Mouse (Mus musculus) liver, embryonic 11.5 days (tissue): ENCODE results near the gene Ell. TPM values are rescaled to one million over a fixed set of nuclear protein-coding genes. Genes with fewer than 3 reads are reported as not detected.

Source experiments
- ATAC-seq: fragments of 200-750 bp; cut with Nextera tagmentation; replicated peaks from 2 replicates; pipeline ENCODE4 v1.8.0; 2017; ENCODE audit warnings: moderate number of reproducible peaks, mild to moderate bottlenecking, moderate TSS enrichment, moderate library complexity; ENCODE audit not compliant: low FRiP score
- DNase-seq: peaks from one replicate; pipeline ENCODE4 v3.0.0-alpha.2; 2017; ENCODE audit warnings: low spot score
- H3K27ac ChIP-seq: fragments of 300-500 bp; sonication (generic); 2 replicates; pipeline ENCODE4 v1.5.1; 2014; ENCODE audit warnings: mild to moderate bottlenecking, low read depth, low read length, control low read depth
- H3K27me3 ChIP-seq: fragments of 300-500 bp; sonication (generic); replicated peaks from 2 replicates; pipeline ENCODE4 v1.6.1; 2014; ENCODE audit warnings: low read length, mixed read lengths; ENCODE audit not compliant: control insufficient read depth, insufficient read depth
- H3K36me3 ChIP-seq: fragments of 300-500 bp; sonication (generic); 2 replicates; pipeline ENCODE4 v1.6.1; 2014; ENCODE audit warnings: mild to moderate bottlenecking, low read length, moderate library complexity, mixed read lengths; ENCODE audit not compliant: control insufficient read depth, insufficient read depth
- H3K4me1 ChIP-seq: fragments of 300-500 bp; sonication (generic); replicated peaks from 2 replicates; pipeline ENCODE4 v1.6.1; 2014; ENCODE audit warnings: low read length, mixed read lengths; ENCODE audit not compliant: control insufficient read depth, insufficient read depth
- H3K4me2 ChIP-seq: fragments of 300-500 bp; sonication (generic); 2 replicates; pipeline ENCODE4 v1.6.1; 2014; ENCODE audit warnings: mild to moderate bottlenecking, control low read depth, moderate library complexity
- H3K4me3 ChIP-seq: fragments of 300-500 bp; sonication (generic); 2 replicates; pipeline ENCODE4 v1.5.1; 2014; ENCODE audit warnings: low read depth, low read length, control low read depth
- H3K9ac ChIP-seq: fragments of 300-500 bp; sonication (generic); 2 replicates; pipeline ENCODE4 v1.6.1; 2014; ENCODE audit warnings: low read depth, low read length, control low read depth
- H3K9me3 ChIP-seq: fragments of 300-500 bp; sonication (generic); 2 replicates; pipeline ENCODE4 v1.6.1; 2016; ENCODE audit warnings: low read length, inconsistent platforms, mixed read lengths; ENCODE audit not compliant: control insufficient read depth
- WGBS: fragments of 180-500 bp; shearing (Covaris S2); extraction: QIAGEN DNeasy Blood & Tissue Kit; methylation state at CpG from one replicate; pipeline ENCODE4 v1.1.7; 2014; 5-methylcytosine and 5-hydroxymethylcytosine counted together
- polyA plus RNA-seq: library from polyadenylated mRNA; unstranded; fragments of >200 nt; fragmentation: Nextera tagmentation; extraction: Ambion mirVana; gene quantifications from 2 replicates; pipeline ENCODE4 v1.2.1, GENCODE M21; 2014

Ell gene
- polyA plus RNA-seq, 1 experiment from 2014 or later: 20.7 TPM

DNA sequence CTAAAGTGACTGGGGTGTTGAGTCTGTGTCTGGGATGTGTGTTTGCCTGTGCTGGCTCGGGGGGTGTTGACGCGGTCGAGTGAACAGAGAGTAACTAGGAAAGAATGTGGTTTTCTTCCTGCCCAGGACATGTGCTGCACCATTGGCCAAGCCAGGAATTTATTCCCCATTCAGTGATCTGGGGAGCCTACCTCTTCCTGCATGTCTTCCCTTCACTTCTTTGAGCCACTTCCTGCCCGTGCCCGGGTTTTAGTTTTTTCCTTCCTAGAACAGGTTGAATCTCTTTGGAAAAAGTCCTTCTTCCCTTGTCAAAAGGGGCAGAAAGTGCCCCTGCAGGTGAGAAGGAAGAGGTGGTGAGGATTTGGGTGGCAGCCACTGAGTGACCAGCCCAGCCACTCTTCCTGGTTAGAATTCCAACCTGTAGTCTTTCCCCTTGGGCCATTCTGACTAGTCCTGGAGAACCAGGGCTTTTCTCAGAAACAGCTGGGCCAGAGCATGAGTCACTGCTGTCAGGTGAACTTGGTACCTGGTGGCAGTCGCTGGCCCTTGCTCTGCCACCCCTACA is 1.3 kb downstream of the Ell start:
- H3K9me3 ChIP-seq: no peaks in the 10 kb centered on the region
- no peaks in the 10 kb centered on the region for H3K27me3 ChIP-seq
- H3K36me3 ChIP-seq: peaks cover 14% of the 10 kb centered on the region; the same call in 1 of the 2 replicates
- no peak for DNase-seq
- peak overlapping the region; percentile 78 for H3K4me3 ChIP-seq
- H3K4me1 ChIP-seq: peaks cover 52% of the 10 kb centered on the region
- peak overlapping the region; percentile 93 for H3K4me2 ChIP-seq
- 31% methylated on average over 7 of the region's 7 CpGs for WGBS
- no peak overlapping the region for H3K27ac ChIP-seq
- ATAC-seq: no peak
- peak overlapping the region; percentile 84 for H3K9ac ChIP-seq

DNA sequence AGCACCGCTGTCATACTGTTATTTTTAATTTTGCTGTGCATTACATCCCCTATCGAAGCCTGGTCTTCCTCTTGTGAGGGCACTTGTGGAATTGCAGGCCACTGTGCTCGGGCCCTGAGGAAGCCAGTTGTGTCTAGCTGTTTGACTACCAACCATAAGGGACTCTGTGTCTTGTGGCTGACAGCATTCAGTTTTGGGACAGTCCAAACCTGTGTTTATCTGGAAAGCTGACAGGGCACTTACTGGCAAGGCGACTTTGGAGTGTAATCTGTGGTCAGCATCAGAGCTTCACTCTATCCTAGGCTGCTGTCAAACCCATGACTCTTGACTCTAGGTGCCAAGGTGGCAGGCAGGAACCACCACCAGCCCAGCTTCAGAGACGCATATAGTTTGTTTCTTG is 1.8 kb downstream of the Ell start:
- Histone ChIP-seq H3K36me3 (peaks cover 13% of the 10 kb centered on the region; the same call in 1 of the 2 replicates), H3K4me3 (peak overlapping the region; percentile 78; the same call in 1 of the 2 replicates), H3K4me2 (peak overlapping the region; percentile 93), H3K27me3 (no peaks in the 10 kb centered on the region), H3K27ac (no peak overlapping the region), H3K4me1 (peaks cover 56% of the 10 kb centered on the region), H3K9ac (peak overlapping the region; percentile 84; the same call in 1 of the 2 replicates), H3K9me3 (no peaks in the 10 kb centered on the region)
- WGBS: 71% methylated on average over 5 of the region's 5 CpGs
- ATAC-seq (no peak), DNase-seq (no peak)

DNA sequence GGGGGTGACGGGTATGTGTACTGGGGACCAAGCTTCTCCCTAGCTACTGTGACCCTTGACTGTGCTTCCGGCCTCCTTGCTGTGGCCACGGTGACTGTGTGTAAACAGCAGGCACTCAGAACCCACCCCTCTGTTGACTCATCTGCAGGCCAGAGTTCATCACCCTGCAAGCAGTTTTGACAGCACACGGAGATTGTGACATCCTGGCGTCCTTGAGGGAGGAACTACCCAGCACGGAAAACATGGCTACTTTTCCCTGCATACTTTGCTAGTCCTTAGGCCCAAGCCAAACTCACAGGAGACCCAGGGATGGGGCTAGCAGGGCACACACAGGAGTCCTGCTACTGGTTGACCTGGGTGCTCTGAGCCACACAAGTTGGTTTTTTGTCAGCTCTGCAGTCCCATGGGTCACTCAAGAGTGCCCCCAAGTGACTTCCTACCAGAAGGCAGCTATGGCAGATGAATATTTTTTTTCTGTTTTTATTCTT is 5.0 kb downstream of the Ell start:
- Histone ChIP-seq H3K9me3 (no peaks in the 10 kb centered on the region), H3K4me2 (peak overlapping the region; percentile 36), H3K27ac (peak overlapping the region; percentile 87), H3K36me3 (peaks cover 3% of the 10 kb centered on the region; the same call in 1 of the 2 replicates), H3K4me3 (peak overlapping the region; percentile 6; the same call in 1 of the 2 replicates), H3K9ac (no peak overlapping the region), H3K4me1 (peaks cover 69% of the 10 kb centered on the region), H3K27me3 (no peaks in the 10 kb centered on the region)
- 49% methylated on average over 6 of the region's 6 CpGs for WGBS
- ATAC-seq: no peak
- DNase-seq: no peak

DNA sequence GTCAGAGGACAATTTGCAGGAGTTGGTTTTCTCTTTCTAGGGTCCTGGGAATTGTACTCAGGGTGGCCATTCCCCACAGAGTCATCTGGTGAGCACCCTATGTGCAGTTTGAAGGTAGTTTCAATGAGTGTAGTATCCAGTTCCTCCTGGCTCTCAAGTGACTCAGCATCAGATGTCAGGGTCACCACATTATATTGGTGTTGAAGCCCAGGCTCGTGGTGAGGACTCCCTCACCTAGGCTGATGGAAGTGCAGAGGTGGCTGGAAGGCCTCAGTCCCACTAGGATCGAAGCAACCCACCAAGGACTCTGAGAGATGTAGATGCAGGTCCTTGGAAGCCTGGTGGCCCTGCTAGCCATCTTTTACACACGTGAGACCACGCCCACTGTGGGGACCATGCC is 7.2 kb downstream of the Ell start:
- Histone ChIP-seq H3K9ac (no peak overlapping the region), H3K27ac (no peak overlapping the region), H3K9me3 (no peaks in the 10 kb centered on the region), H3K27me3 (no peaks in the 10 kb centered on the region), H3K4me2 (no peak overlapping the region), H3K4me1 (peaks cover 64% of the 10 kb centered on the region), H3K36me3 (peaks cover 3% of the 10 kb centered on the region; the same call in 1 of the 2 replicates), H3K4me3 (no peak overlapping the region)
- 75% methylated on average over 4 of the region's 4 CpGs for WGBS
- DNase-seq (no peak), ATAC-seq (no peak)

DNA sequence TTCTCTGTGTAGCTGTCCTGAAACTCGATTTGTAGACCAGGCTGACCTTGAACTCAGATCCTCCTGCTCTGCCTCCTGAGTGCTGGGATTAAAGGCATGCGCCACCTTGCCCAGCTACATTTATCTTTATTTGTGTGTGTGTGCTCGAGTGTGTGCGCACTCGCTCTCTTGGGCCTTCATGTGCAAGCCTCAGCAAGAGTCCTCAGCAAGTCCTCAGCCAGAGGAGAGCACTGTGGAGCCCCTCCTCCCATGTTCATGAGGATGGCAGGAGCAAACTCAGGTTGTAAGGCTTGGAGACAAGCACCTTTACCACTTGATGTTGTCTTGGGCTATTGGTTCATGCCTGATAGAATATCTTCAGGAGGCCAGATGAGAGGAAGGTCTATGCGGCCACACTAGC is 8.5 kb downstream of the Ell start:
- Histone ChIP-seq H3K4me3 (no peak overlapping the region), H3K4me1 (peaks cover 67% of the 10 kb centered on the region), H3K9me3 (no peaks in the 10 kb centered on the region), H3K27me3 (no peaks in the 10 kb centered on the region), H3K27ac (no peak overlapping the region), H3K9ac (no peak overlapping the region), H3K4me2 (no peak overlapping the region), H3K36me3 (peaks cover 3% of the 10 kb centered on the region; the same call in 1 of the 2 replicates)
- no peak for DNase-seq
- 82% methylated on average over 6 of the region's 6 CpGs for WGBS
- ATAC-seq: no peak

DNA sequence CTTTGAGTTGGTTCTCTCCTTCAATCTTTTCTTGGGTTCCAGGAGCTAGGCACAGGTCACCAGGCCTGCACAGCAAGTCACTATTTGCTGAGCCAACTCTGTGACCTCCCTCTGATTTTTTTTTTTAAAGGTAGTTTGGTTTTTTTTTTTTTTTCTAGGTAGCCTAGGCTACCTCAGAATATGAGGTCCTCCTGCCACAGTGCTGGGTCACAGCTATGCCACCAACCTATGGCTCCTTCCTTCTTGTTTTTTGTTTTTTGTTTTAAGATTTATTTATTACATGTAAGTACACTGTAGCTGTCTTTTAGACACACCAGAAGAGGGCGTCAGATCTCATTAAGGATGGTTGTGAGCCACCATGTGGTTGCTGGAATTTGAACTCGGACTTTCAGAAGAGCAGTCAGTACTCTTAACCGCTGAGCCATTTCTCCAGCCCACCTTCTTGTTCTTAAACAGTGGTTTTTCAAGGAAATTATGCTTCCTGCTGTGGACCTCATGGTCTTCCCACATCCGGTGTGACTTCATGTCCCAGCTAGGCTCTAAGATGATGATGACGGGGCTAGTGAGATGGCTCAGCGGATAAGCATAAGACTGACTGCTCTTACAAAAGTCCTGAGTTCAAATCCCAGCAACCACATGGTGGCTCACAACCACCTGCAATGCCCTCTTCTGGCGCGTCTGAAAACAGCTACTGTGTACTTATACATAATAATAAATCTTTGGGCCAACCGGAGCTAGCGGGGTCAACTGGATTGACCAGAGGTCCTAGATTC is 10.3 kb downstream of the Ell start:
- H3K9ac ChIP-seq: no peak overlapping the region
- H3K4me3 ChIP-seq: no peak overlapping the region
- peaks cover 60% of the 10 kb centered on the region for H3K4me1 ChIP-seq
- no peak overlapping the region for H3K27ac ChIP-seq
- DNase-seq (no peak), ATAC-seq (no peak)
- peaks cover 3% of the 10 kb centered on the region; the same call in 1 of the 2 replicates for H3K36me3 ChIP-seq
- H3K4me2 ChIP-seq: no peak overlapping the region
- no peaks in the 10 kb centered on the region for H3K9me3 ChIP-seq
- 70% methylated on average over 10 of the region's 10 CpGs for WGBS
- no peaks in the 10 kb centered on the region for H3K27me3 ChIP-seq

DNA sequence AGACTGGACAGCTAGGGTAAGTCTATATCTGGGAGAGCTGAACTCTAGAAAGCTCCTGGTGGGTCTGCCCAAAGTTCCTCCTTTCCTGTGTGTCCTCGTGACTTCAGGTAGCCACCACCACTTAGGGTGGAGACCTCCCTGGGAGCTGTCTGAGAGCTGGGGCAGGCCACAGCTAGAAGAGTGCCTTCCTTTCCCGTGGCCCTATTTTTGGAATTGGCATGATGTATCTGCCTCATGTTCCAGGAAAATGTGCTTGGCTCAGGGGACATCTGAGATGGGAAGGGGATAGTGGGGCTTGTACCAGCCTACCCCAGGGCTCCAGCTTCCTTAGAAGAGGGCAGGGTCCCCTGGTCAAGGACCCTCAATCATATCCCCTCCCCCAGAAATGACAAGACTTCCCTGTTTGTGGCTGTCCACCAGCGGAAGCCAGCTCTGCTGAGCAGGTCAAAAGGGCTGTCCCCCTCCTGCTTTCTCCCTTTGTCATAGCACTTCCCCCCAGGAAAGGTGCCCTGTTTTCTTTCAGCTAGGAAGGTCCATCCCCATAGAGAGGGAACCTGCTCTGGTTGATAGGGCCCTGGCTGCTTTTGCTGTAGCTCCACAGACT is 12.4 kb downstream of the Ell start:
- ATAC-seq: no peak
- 47% methylated on average over 3 of the region's 3 CpGs for WGBS

DNA sequence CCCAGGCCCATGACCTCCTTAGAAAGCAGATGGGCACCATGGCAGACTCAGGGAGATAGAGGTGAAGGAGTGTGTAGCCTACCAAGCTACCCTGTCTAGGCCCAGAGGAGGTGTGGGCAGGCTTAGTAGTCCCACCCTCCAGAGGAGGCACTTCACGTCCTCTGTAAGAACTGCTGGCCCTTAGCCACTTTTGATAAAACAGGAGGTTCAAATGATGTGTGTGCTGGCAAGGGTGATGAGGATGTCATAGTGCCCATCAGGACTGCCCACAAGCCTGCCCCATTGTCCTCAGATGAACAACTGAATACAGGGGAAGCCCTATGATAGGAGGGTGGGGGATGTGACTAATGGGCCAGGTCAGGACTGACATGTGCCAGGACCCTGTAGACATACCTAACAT is 13.6 kb downstream of the Ell start:
- Histone ChIP-seq H3K27ac (no peak overlapping the region), H3K4me3 (no peak overlapping the region), H3K4me2 (no peak overlapping the region), H3K27me3 (no peaks in the 10 kb centered on the region), H3K9me3 (no peaks in the 10 kb centered on the region), H3K9ac (no peak overlapping the region), H3K4me1 (peaks cover 47% of the 10 kb centered on the region), H3K36me3 (no peaks in the 10 kb centered on the region)
- no peak for ATAC-seq
- DNase-seq: no peak
- WGBS: 46% methylated on average over 1 of the region's 1 CpGs

More for the DNA sequence above, 12.4 kb downstream of the Ell start:
- Histone ChIP-seq H3K4me3 (no peak overlapping the region), H3K36me3 (no peaks in the 10 kb centered on the region), H3K4me2 (no peak overlapping the region), H3K9ac (0 out of 2 replicates have a peak overlapping the region, but pooled peaks have one; percentile 22), H3K9me3 (no peaks in the 10 kb centered on the region), H3K27me3 (no peaks in the 10 kb centered on the region), H3K4me1 (peaks cover 42% of the 10 kb centered on the region), H3K27ac (no peak overlapping the region; the same call in 1 of the 2 replicates)
- no peak for DNase-seq
